In genomic region chr11:115296471-115297210, GRCm38 (mm10) we compare ENCODE assay signal across 8 mouse cellular contexts. TPM values are rescaled to one million over a fixed set of nuclear protein-coding genes. Genes with fewer than 3 reads are reported as not detected.
A peak's percentile ranks its signal among the peaks of the same experiment; 100 is the strongest.
DNase-seq lines count a peak whose midpoint lies in the region; ATAC-seq and TF ChIP-seq lines count a peak whose summit lies in the region.

No protein-coding gene starts in this region.

- no peak for DNase-seq in layer of hippocampus, adult 2 months (ENCODE audit: low spot score in 2 of 2)
- no peak for DNase-seq in layer of hippocampus, postnatal 36 days
- DNase-seq in cerebellum, postnatal 14 days, result peak; percentile 62 to 71
- DNase-seq in hindbrain, postnatal 0 days (ENCODE audit: low spot score), result no peak
- peak; percentile 24 for DNase-seq in lung, postnatal 25 days (ENCODE audit: low spot score)
- no peak for DNase-seq in frontal cortex, postnatal 25 days (ENCODE audit: low spot score in 2 of 2)
- no peak for DNase-seq in urinary bladder, adult 18-20 months (ENCODE audit: low spot score in 2 of 2)
- no peak for DNase-seq in retina, embryonic 14.5 days (ENCODE audit: low spot score)

- H3K4me1 ChIP-seq in hindbrain, postnatal 0 days (ENCODE audit: insufficient read depth, low read length), result no peaks in the 10 kb centered on the region

- peak overlapping the region; percentile 75 for H3K27ac ChIP-seq in layer of hippocampus, adult 2 months
- peak overlapping the region; percentile 59; the same call in 1 of the 2 replicates for H3K27ac ChIP-seq in hindbrain, postnatal 0 days

- 48% methylated on average over 21 of the region's 21 CpGs for WGBS in hindbrain, postnatal 0 days

- no peaks in the 10 kb centered on the region for H3K36me3 ChIP-seq in hindbrain, postnatal 0 days (ENCODE audit: insufficient read depth, low read length)

- peak; percentile 44; the same call in 1 of the 2 replicates for ATAC-seq in hindbrain, postnatal 0 days

- peak overlapping the region; percentile 59 for H3K9ac ChIP-seq in hindbrain, postnatal 0 days (replicated peaks; ENCODE audit: low read length)

- no peaks in the 10 kb centered on the region for H3K27me3 ChIP-seq in hindbrain, postnatal 0 days (ENCODE audit: insufficient read depth, low read length)

- peak overlapping the region; percentile 70 for H3K4me3 ChIP-seq in layer of hippocampus, adult 2 months
- peak overlapping the region; percentile 50 for H3K4me3 ChIP-seq in hindbrain, postnatal 0 days (ENCODE audit: low read length)

- no peaks in the 10 kb centered on the region for H3K9me3 ChIP-seq in hindbrain, postnatal 0 days (ENCODE audit: low read length)

- no peak for TF ChIP-seq CTCF in layer of hippocampus, adult 2 months (conservative IDR thresholded peaks at IDR 0.05)
- no peak for TF ChIP-seq CTCF in hindbrain, postnatal 0 days (IDR thresholded peaks at IDR 0.05; ENCODE audit: low read depth)

- peak overlapping the region; percentile 84 for H3K4me2 ChIP-seq in hindbrain, postnatal 0 days (ENCODE audit: low read depth, low read length)

RNA-seq across cellular contexts. Expression of gene Fads6, which starts 0.8 kb away (rescaled TPM):
- 10 to 100 TPM; 13.2 to 15.1 TPM for total RNA-seq in layer of hippocampus, adult 2 months (2021)
- total RNA-seq in layer of hippocampus, postnatal 36 days (2021), result 10 to 100 TPM; 12.9 to 13.7 TPM
- total RNA-seq in hindbrain, postnatal 0 days (2014; rRNA removed), result 8.3 and 10.8 TPM in 2 replicates
- 1.8 and 1.9 TPM in 2 replicates for polyA plus RNA-seq in hindbrain, postnatal 0 days (2015; fragmentation: Nextera tagmentation; extraction: Ambion mirVana)

RNA-seq across cellular contexts. Expression of gene Otop2, which starts 10.3 kb away (rescaled TPM):
- total RNA-seq in layer of hippocampus, adult 2 months (2021), result under 1 TPM; 0.51 to 0.59 TPM
- total RNA-seq in layer of hippocampus, postnatal 36 days (2021), result under 1 TPM in 1 of 2 experiments, not detected in 1; 0.52 TPM
- 0.36 and 0.99 TPM in 2 replicates for total RNA-seq in hindbrain, postnatal 0 days (2014; rRNA removed)
- polyA plus RNA-seq in hindbrain, postnatal 0 days (2015; fragmentation: Nextera tagmentation; extraction: Ambion mirVana), result 0.20 and 0.34 TPM in 2 replicates

RNA-seq across cellular contexts. Expression of gene Fdxr, which starts 19.8 kb away (rescaled TPM):
- 10 to 100 TPM; 22.4 to 22.5 TPM for total RNA-seq in layer of hippocampus, adult 2 months (2021)
- total RNA-seq in layer of hippocampus, postnatal 36 days (2021), result 10 to 100 TPM; 20.9 to 24.2 TPM
- total RNA-seq in hindbrain, postnatal 0 days (2014; rRNA removed), result 20.0 and 22.6 TPM in 2 replicates
- polyA plus RNA-seq in hindbrain, postnatal 0 days (2015; fragmentation: Nextera tagmentation; extraction: Ambion mirVana), result 15.0 and 16.4 TPM in 2 replicates

RNA-seq across cellular contexts. Expression of gene Ush1g, which starts 25.2 kb away (rescaled TPM):
- total RNA-seq in layer of hippocampus, adult 2 months (2021), result under 1 TPM; 0.37 to 0.64 TPM
- under 1 TPM; 0.30 to 0.35 TPM for total RNA-seq in layer of hippocampus, postnatal 36 days (2021)
- 0.37 and 0.47 TPM in 2 replicates for total RNA-seq in hindbrain, postnatal 0 days (2014; rRNA removed)
- 0.10 and 0.13 TPM in 2 replicates for polyA plus RNA-seq in hindbrain, postnatal 0 days (2015; fragmentation: Nextera tagmentation; extraction: Ambion mirVana)

RNA-seq across cellular contexts. Expression of gene Grin2c, which starts 29.6 kb away (rescaled TPM):
- 10 to 100 TPM; 47.4 to 47.5 TPM for total RNA-seq in layer of hippocampus, adult 2 months (2021)
- 10 to 100 TPM; 43.5 to 50.9 TPM for total RNA-seq in layer of hippocampus, postnatal 36 days (2021)
- total RNA-seq in hindbrain, postnatal 0 days (2014; rRNA removed), result 6.9 and 7.1 TPM in 2 replicates
- 1.0 and 1.1 TPM in 2 replicates for polyA plus RNA-seq in hindbrain, postnatal 0 days (2015; fragmentation: Nextera tagmentation; extraction: Ambion mirVana)

Comparison
In these comparisons a context has a peak if more than half of its experiments do, and no peak if none do; other contexts are left out.
1. DNase-seq: peak in cerebellum, postnatal 14 days (2 of 2) and lung, postnatal 25 days (single experiment); none in layer of hippocampus, adult 2 months (0 of 2), layer of hippocampus, postnatal 36 days (0 of 2), hindbrain, postnatal 0 days (single experiment), frontal cortex, postnatal 25 days (0 of 2), urinary bladder, adult 18-20 months (0 of 2) and retina, embryonic 14.5 days (single experiment).